ENCODE assay signal across 8 mouse cellular contexts in the genomic region with DNA sequence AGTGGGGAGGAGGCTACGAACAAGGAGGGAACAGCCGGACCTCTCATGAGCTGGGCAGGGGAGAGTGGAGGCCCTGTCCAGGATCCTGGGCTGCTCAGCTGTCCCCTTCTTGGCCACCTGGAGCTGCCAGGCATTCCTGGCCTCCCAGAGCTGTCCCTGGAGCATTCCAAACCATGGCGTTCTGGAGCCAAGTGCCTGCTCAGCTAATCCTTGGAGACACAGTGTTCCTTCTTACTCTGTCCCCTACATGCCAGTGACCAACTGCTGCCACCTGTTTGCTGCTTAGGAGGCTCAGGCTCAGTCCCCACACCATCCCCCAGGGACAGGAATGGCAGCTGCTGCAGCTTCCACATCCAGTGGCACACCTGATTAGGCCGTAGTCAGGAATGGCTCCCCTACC. TPM values are rescaled to one million over a fixed set of nuclear protein-coding genes. Genes with fewer than 3 reads are reported as not detected.
A peak's percentile ranks its signal among the peaks of the same experiment; 100 is the strongest.
DNase-seq lines count a peak whose midpoint lies in the region; ATAC-seq and TF ChIP-seq lines count a peak whose summit lies in the region.

No protein-coding gene starts in this region.

- H3K27me3 ChIP-seq in lung, embryonic 14.5 days (ENCODE audit: insufficient read depth, low read length), result no peaks in the 10 kb centered on the region
- H3K27me3 ChIP-seq in heart, embryonic 12.5 days (replicated peaks), result peaks cover 10% of the 10 kb centered on the region; the same call in 1 of the 2 replicates
- no peaks in the 10 kb centered on the region for H3K27me3 ChIP-seq in neural tube, embryonic 15.5 days (replicated peaks)

- DNase-seq in lung, embryonic 14.5 days, result no peak
- DNase-seq in lung, adult 2 months, result no peak
- peak; percentile 57 to 59 for DNase-seq in cerebellum, postnatal 14 days
- peak; percentile 37 for DNase-seq in lung, postnatal 36 days
- DNase-seq in frontal cortex, adult 2 months (ENCODE audit: extremely low spot score in 1 of 2, low spot score in 1 of 2), result no peak
- no peak for DNase-seq in ovary, postnatal 10 days (ENCODE audit: low spot score)

- H3K4me1 ChIP-seq in lung, embryonic 14.5 days (ENCODE audit: insufficient read depth), result peaks cover 5% of the 10 kb centered on the region; the same call in 1 of the 2 replicates
- H3K4me1 ChIP-seq in lung, adult 2 months (ENCODE audit: control insufficient read depth, insufficient read depth, low read length), result peaks cover 7% of the 10 kb centered on the region; the same call in 1 of the 2 replicates
- H3K4me1 ChIP-seq in heart, embryonic 12.5 days (replicated peaks), result peaks cover 39% of the 10 kb centered on the region
- peaks cover 12% of the 10 kb centered on the region; the same call in 1 of the 2 replicates for H3K4me1 ChIP-seq in neural tube, embryonic 15.5 days

- H3K9me3 ChIP-seq in lung, embryonic 14.5 days (ENCODE audit: low read depth, low read length), result no peaks in the 10 kb centered on the region
- H3K9me3 ChIP-seq in heart, embryonic 12.5 days (replicated peaks), result no peaks in the 10 kb centered on the region
- no peaks in the 10 kb centered on the region for H3K9me3 ChIP-seq in neural tube, embryonic 15.5 days (replicated peaks)

- TF ChIP-seq CTCF in lung, embryonic 14.5 days (IDR thresholded peaks at IDR 0.05; ENCODE audit: low read depth), result no peak
- no peak for TF ChIP-seq CTCF in lung, adult 2 months (IDR thresholded peaks at IDR 0.05; ENCODE audit: insufficient read depth, low read length)

- ATAC-seq in lung, embryonic 14.5 days (ENCODE audit: insufficient read depth), result peak; percentile 59; the same call in 1 of the 2 replicates
- ATAC-seq in heart, embryonic 12.5 days (ENCODE audit: insufficient number of reproducible peaks, low FRiP score), result peak; percentile 33
- ATAC-seq in neural tube, embryonic 15.5 days (ENCODE audit: low FRiP score), result no peak

- no peak overlapping the region for H3K9ac ChIP-seq in lung, embryonic 14.5 days
- H3K9ac ChIP-seq in heart, embryonic 12.5 days, result no peak overlapping the region; the same call in 1 of the 2 replicates
- no peak overlapping the region for H3K9ac ChIP-seq in neural tube, embryonic 15.5 days (replicated peaks)

- H3K36me3 ChIP-seq in lung, embryonic 14.5 days (ENCODE audit: insufficient read depth), result no peaks in the 10 kb centered on the region
- H3K36me3 ChIP-seq in heart, embryonic 12.5 days, result no peaks in the 10 kb centered on the region
- no peaks in the 10 kb centered on the region for H3K36me3 ChIP-seq in neural tube, embryonic 15.5 days

- H3K27ac ChIP-seq in lung, embryonic 14.5 days (ENCODE audit: low read depth), result no peak overlapping the region; the same call in 1 of the 2 replicates
- H3K27ac ChIP-seq in heart, embryonic 12.5 days (ENCODE audit: poor library complexity, severe bottlenecking), result peak overlapping the region; percentile 76
- no peak overlapping the region; the same call in 1 of the 2 replicates for H3K27ac ChIP-seq in neural tube, embryonic 15.5 days (replicated peaks)

- no peak overlapping the region for H3K4me3 ChIP-seq in lung, embryonic 14.5 days (ENCODE audit: low read depth, low read length)
- H3K4me3 ChIP-seq in lung, adult 2 months (replicated peaks; ENCODE audit: extremely low read depth, low read depth, low read length), result no peak overlapping the region
- H3K4me3 ChIP-seq in heart, embryonic 12.5 days, result no peak overlapping the region
- no peak overlapping the region for H3K4me3 ChIP-seq in neural tube, embryonic 15.5 days (replicated peaks)

- WGBS in lung, embryonic 14.5 days, result 26% methylated on average over 4 of the region's 4 CpGs
- WGBS in lung, adult 2 months, result 41% methylated on average over 4 of the region's 4 CpGs
- WGBS in heart, embryonic 12.5 days, result 36% methylated on average over 4 of the region's 4 CpGs
- WGBS in neural tube, embryonic 15.5 days, result 51% methylated on average over 4 of the region's 4 CpGs

- TF ChIP-seq POLR2A in lung, adult 2 months (IDR thresholded peaks at IDR 0.05; ENCODE audit: borderline replicate concordance, extremely low read depth, low read depth, low read length), result no peak

- H3K4me2 ChIP-seq in lung, embryonic 14.5 days, result no peak overlapping the region
- H3K4me2 ChIP-seq in heart, embryonic 12.5 days, result peak overlapping the region; percentile 25
- H3K4me2 ChIP-seq in neural tube, embryonic 15.5 days, result no peak overlapping the region

RNA-seq across cellular contexts. Expression of a gene that starts 2.7 kb away (rescaled TPM):
- polyA plus RNA-seq in lung, embryonic 14.5 days (2014; fragmentation: Nextera tagmentation; extraction: Ambion mirVana), result not detected in 2 replicates
- polyA plus RNA-seq in lung, adult 2 months (2012; rRNA removed), result 0.14 and 7.7 TPM in 2 replicates
- 0.39 and 0.54 TPM in 2 replicates for polyA plus RNA-seq in heart, embryonic 12.5 days (2016; fragmentation: Nextera tagmentation; extraction: Ambion mirVana)
- polyA plus RNA-seq in frontal cortex, adult 2 months (2012; rRNA removed), result 0.50 and 1.0 TPM in 2 replicates
- polyA plus RNA-seq in neural tube, embryonic 15.5 days (2015; fragmentation: Nextera tagmentation; extraction: Ambion mirVana), result 2.7 and 4.4 TPM in 2 replicates

RNA-seq across cellular contexts. Expression of a gene that starts 14.0 kb away (rescaled TPM):
- polyA plus RNA-seq in lung, embryonic 14.5 days (2014; fragmentation: Nextera tagmentation; extraction: Ambion mirVana), result 0.54 TPM in 1 of 2 replicates, not detected in the other
- polyA plus RNA-seq in lung, adult 2 months (2012; rRNA removed), result 1,144 and 1,277 TPM in 2 replicates
- 1.2 and 1.3 TPM in 2 replicates for polyA plus RNA-seq in heart, embryonic 12.5 days (2016; fragmentation: Nextera tagmentation; extraction: Ambion mirVana)
- polyA plus RNA-seq in frontal cortex, adult 2 months (2012; rRNA removed), result 23.1 and 23.6 TPM in 2 replicates
- polyA plus RNA-seq in neural tube, embryonic 15.5 days (2015; fragmentation: Nextera tagmentation; extraction: Ambion mirVana), result 2.0 and 2.1 TPM in 2 replicates

RNA-seq across cellular contexts. Expression of a gene that starts 39.3 kb away (rescaled TPM):
- polyA plus RNA-seq in lung, embryonic 14.5 days (2014; fragmentation: Nextera tagmentation; extraction: Ambion mirVana), result 0.30 and 0.92 TPM in 2 replicates
- 7.6 and 9.1 TPM in 2 replicates for polyA plus RNA-seq in lung, adult 2 months (2012; rRNA removed)
- polyA plus RNA-seq in heart, embryonic 12.5 days (2016; fragmentation: Nextera tagmentation; extraction: Ambion mirVana), result 7.3 and 9.3 TPM in 2 replicates
- 87.1 and 88.6 TPM in 2 replicates for polyA plus RNA-seq in frontal cortex, adult 2 months (2012; rRNA removed)
- polyA plus RNA-seq in neural tube, embryonic 15.5 days (2015; fragmentation: Nextera tagmentation; extraction: Ambion mirVana), result 23.8 and 28.8 TPM in 2 replicates

Comparison
In these comparisons a context has a peak if more than half of its experiments do, and no peak if none do; other contexts are left out.
1. DNase-seq: peak in cerebellum, postnatal 14 days (2 of 2) and lung, postnatal 36 days (single experiment); none in lung, embryonic 14.5 days (single experiment), lung, adult 2 months (single experiment), frontal cortex, adult 2 months (0 of 2) and ovary, postnatal 10 days (single experiment).
2. RNA of a gene that starts 14.0 kb away (polyA plus RNA-seq): 1,144 to 1,277 TPM in lung, adult 2 months; 23.1 to 23.6 TPM in frontal cortex, adult 2 months, 2.0 to 2.1 TPM in neural tube, embryonic 15.5 days, 1.2 to 1.3 TPM in heart, embryonic 12.5 days and 0.54 TPM in lung, embryonic 14.5 days; every median in the first group is over 10 times any median in the second.